Mouse (Mus musculus) right cerebral cortex, postnatal 4 days (tissue): ENCODE results near the gene Dimt1.
"Not testable (repeated sequence)": the region's sequence is repeated elsewhere in the genome, so short reads cannot be mapped to it uniquely, and the experiment has no call there.

Source experiments
- DNase-seq: peaks from one replicate; pipeline ENCODE4 v3.0.0-alpha.2; 2022

The Dimt1 gene

GRCm38 (mm10) chr13:106996891-106997290 is 50.0 kb downstream of the Dimt1 start:
- DNase-seq = no peak

GRCm38 (mm10) chr13:106997557-106997956 is 50.6 kb downstream of the Dimt1 start:
- DNase-seq = not testable (repeated sequence)

GRCm38 (mm10) chr13:106998026-106998425 is 51.1 kb downstream of the Dimt1 start:
- DNase-seq = no peak

GRCm38 (mm10) chr13:106998671-106999070 is 51.7 kb downstream of the Dimt1 start:
- no peak for DNase-seq

- DNase-seq = no peak
Observed at GRCm38 (mm10) chr13:107003211-107003610, 56.3 kb downstream of the Dimt1 start.

GRCm38 (mm10) chr13:107008174-107008573 is 61.2 kb downstream of the Dimt1 start:
- no peak for DNase-seq
